Mouse (Mus musculus) cortical plate, adult 2 months (tissue): ENCODE measurements around the gene 1700029I15Rik.

Experiments
- CTCF ChIP-seq: fragments of 200-500 bp; IDR thresholded peaks from 2 replicates; pipeline ENCODE4 v1.5.1; 2011; ENCODE audit warnings: mild to moderate bottlenecking, control low read depth, low read length; ENCODE audit not compliant: insufficient read depth; ENCODE audit errors: extremely low read depth
- POLR2A ChIP-seq: fragments of 200-500 bp; IDR thresholded peaks from 2 replicates; pipeline ENCODE4 v1.6.1; 2011; ENCODE audit warnings: mild to moderate bottlenecking, low read length, control low read depth; ENCODE audit not compliant: insufficient read depth; ENCODE audit errors: extremely low read depth

DNA sequence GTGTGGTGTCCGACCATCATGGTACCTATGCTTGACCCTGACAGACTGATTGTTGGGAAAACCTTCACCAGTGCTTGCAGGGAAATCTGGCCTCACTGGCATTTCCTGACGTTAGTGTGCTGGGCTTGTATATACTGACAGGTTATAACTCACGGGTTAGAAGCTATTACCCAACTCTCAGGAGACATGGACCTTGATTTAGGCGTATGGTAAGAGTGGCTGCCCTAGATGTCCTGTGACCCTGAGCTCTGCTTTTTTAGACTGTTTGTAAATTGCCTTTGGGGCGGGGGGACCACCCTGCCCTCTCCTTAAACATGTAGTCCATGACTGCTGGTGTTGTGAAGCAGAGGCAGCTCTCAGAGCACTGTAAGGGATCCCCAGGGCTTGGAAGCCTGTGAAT, 31.7 kb upstream of the 1700029I15Rik start:
- no peak for TF ChIP-seq CTCF
- no peak for TF ChIP-seq POLR2A
